Mouse (Mus musculus): ENCODE data around the gene Cldn1. TPM values are rescaled to one million over a fixed set of nuclear protein-coding genes. Genes with fewer than 3 reads are reported as not detected.

The Cldn1 gene
- polyA plus RNA-seq, 1 experiment from 2014 or later = 19.4 TPM

DNA sequence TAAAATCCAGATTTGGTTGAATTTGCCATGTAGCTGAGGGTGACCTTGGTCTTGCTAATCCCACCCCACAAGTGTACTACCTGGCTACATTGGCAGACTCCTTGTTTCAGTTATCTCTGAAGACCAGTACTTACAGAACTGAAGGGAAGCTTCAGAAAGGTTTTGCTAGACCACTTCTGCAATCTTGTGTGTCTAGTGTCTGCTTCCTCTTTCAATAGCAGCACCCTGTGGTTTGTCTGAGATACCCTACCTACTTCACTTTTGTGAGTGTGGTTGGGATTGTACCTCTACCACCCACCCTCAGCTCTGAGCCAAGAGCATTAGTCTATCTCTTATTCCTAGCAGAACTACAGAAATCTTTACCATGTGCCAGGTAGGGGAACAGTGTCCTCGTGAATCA is 22.8 kb downstream of the Cldn1 start:
- 79% methylated on average over 1 of the region's 1 CpGs for WGBS
- Histone ChIP-seq H3K4me2 (ENCODE audit: low read depth, low read length) (no peak overlapping the region), H3K4me3 (ENCODE audit: low read length) (no peak overlapping the region), H3K36me3 (ENCODE audit: control insufficient read depth, insufficient read depth, low read length) (no peaks in the 10 kb centered on the region), H3K27me3 (ENCODE audit: control insufficient read depth, insufficient read depth, low read depth, low read length) (no peaks in the 10 kb centered on the region), H3K4me1 (replicated peaks; ENCODE audit: control insufficient read depth, insufficient read depth, low read length) (no peaks in the 10 kb centered on the region), H3K9ac (ENCODE audit: low read length) (no peak overlapping the region), H3K27ac (ENCODE audit: low read length) (no peak overlapping the region), H3K9me3 (ENCODE audit: control insufficient read depth, low read length) (no peaks in the 10 kb centered on the region)
- no peak for ATAC-seq (ENCODE audit: low read depth)

- no peaks in the 10 kb centered on the region for H3K9me3 ChIP-seq (ENCODE audit: control insufficient read depth, low read length)
- H3K9ac ChIP-seq (ENCODE audit: low read length) = no peak overlapping the region
- WGBS = 52% methylated on average over 7 of the region's 7 CpGs
- no peaks in the 10 kb centered on the region for H3K27me3 ChIP-seq (ENCODE audit: control insufficient read depth, insufficient read depth, low read depth, low read length)
- H3K27ac ChIP-seq (ENCODE audit: low read length) = no peak overlapping the region
- H3K4me1 ChIP-seq (replicated peaks; ENCODE audit: control insufficient read depth, insufficient read depth, low read length) = no peaks in the 10 kb centered on the region
- no peak overlapping the region for H3K4me2 ChIP-seq (ENCODE audit: low read depth, low read length)
- no peaks in the 10 kb centered on the region for H3K36me3 ChIP-seq (ENCODE audit: control insufficient read depth, insufficient read depth, low read length)
- H3K4me3 ChIP-seq (ENCODE audit: low read length) = no peak overlapping the region
- no peak for ATAC-seq (ENCODE audit: low read depth)
Measured at GRCm38 (mm10) chr16:26316281-26316680, 55.4 kb downstream of the Cldn1 start.

DNA sequence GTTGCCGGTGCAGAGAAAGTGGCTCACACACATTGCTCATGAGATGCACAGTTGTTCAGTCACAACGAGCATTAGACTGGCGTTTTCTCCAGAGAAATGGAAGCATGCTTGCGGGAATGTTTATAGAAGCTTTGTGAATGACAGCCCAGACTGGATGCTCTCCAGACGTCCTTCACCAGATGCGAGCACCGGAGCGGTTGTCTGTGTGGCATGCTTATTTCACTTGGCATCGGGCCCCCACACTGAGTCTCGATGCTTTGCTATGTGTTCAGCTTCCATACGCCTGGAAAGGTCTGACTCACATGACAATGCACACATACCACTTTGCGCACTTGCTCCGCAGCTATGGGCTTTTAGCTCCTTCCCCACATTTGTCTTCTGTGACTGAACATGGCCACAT is 56.8 kb downstream of the Cldn1 start:
- WGBS = 48% methylated on average over 13 of the region's 13 CpGs
- ATAC-seq (ENCODE audit: low read depth) = no peak
- no peaks in the 10 kb centered on the region for H3K4me1 ChIP-seq (replicated peaks; ENCODE audit: control insufficient read depth, insufficient read depth, low read length)
- H3K27me3 ChIP-seq (ENCODE audit: control insufficient read depth, insufficient read depth, low read depth, low read length) = no peaks in the 10 kb centered on the region
- no peak overlapping the region for H3K4me2 ChIP-seq (ENCODE audit: low read depth, low read length)
- no peaks in the 10 kb centered on the region for H3K36me3 ChIP-seq (ENCODE audit: control insufficient read depth, insufficient read depth, low read length)
- H3K9ac ChIP-seq (ENCODE audit: low read length) = no peak overlapping the region
- H3K9me3 ChIP-seq (ENCODE audit: control insufficient read depth, low read length) = no peaks in the 10 kb centered on the region
- no peak overlapping the region for H3K4me3 ChIP-seq (ENCODE audit: low read length)
- no peak overlapping the region for H3K27ac ChIP-seq (ENCODE audit: low read length)

- Histone ChIP-seq H3K4me3 (ENCODE audit: low read length) (no peak overlapping the region), H3K9me3 (ENCODE audit: control insufficient read depth, low read length) (no peaks in the 10 kb centered on the region), H3K27me3 (ENCODE audit: control insufficient read depth, insufficient read depth, low read depth, low read length) (no peaks in the 10 kb centered on the region), H3K27ac (ENCODE audit: low read length) (no peak overlapping the region), H3K9ac (ENCODE audit: low read length) (no peak overlapping the region), H3K4me2 (ENCODE audit: low read depth, low read length) (no peak overlapping the region), H3K36me3 (ENCODE audit: control insufficient read depth, insufficient read depth, low read length) (no peaks in the 10 kb centered on the region), H3K4me1 (replicated peaks; ENCODE audit: control insufficient read depth, insufficient read depth, low read length) (no peaks in the 10 kb centered on the region)
- WGBS = 77% methylated on average over 2 of the region's 2 CpGs
- ATAC-seq (ENCODE audit: low read depth) = no peak
Measured at GRCm38 (mm10) chr16:26309402-26309801, 62.2 kb downstream of the Cldn1 start.

Other genes starting within 250 kb of the Cldn1 start
- not detected in 2 replicates for gene Cldn16, start 91.3 kb upstream of the Cldn1 start, polyA plus RNA-seq (2015; fragmentation: Nextera tagmentation; extraction: Ambion mirVana)
- gene Tmem207, start 154.9 kb upstream of the Cldn1 start, polyA plus RNA-seq (2015; fragmentation: Nextera tagmentation; extraction: Ambion mirVana) = not detected in 2 replicates
- 14.5 and 16.1 TPM in 2 replicates for gene Il1rap, start 209.9 kb upstream of the Cldn1 start, polyA plus RNA-seq (2015; fragmentation: Nextera tagmentation; extraction: Ambion mirVana)